Mouse (Mus musculus) limb, embryonic 10.5 days (tissue): Measurements from ENCODE around the gene Cpeb4. TPM values are rescaled to one million over a fixed set of nuclear protein-coding genes. Genes with fewer than 3 reads are reported as not detected.

Source experiments
- DNase-seq: peaks from one replicate; pipeline ENCODE4 v3.0.0-alpha.2; 2017; ENCODE audit warnings: low spot score
- H3K27ac ChIP-seq: fragments of 300-500 bp; sonication (generic); 2 replicates; pipeline ENCODE4 v1.5.1; 2016; ENCODE audit warnings: mild to moderate bottlenecking
- H3K27me3 ChIP-seq: fragments of 300-500 bp; sonication (generic); 2 replicates; pipeline ENCODE4 v1.6.1; 2016; ENCODE audit warnings: low read depth, mild to moderate bottlenecking; ENCODE audit not compliant: poor library complexity, severe bottlenecking
- H3K36me3 ChIP-seq: fragments of 300-500 bp; sonication (generic); 2 replicates; pipeline ENCODE4 v1.6.1; 2016; ENCODE audit warnings: mild to moderate bottlenecking, moderate library complexity
- H3K4me1 ChIP-seq: fragments of 300-500 bp; sonication (generic); 2 replicates; pipeline ENCODE4 v1.6.1; 2016
- H3K4me3 ChIP-seq: fragments of 300-500 bp; sonication (generic); 2 replicates; pipeline ENCODE4 v1.5.1; 2016; ENCODE audit warnings: mild to moderate bottlenecking, moderate library complexity
- H3K9me3 ChIP-seq: fragments of 300-500 bp; sonication (generic); replicated peaks from 2 replicates; pipeline ENCODE4 v1.6.1; 2016; ENCODE audit warnings: mild to moderate bottlenecking
- whole genome bisulfite sequencing: fragments of 180-500 bp; shearing (Covaris S2); methylation state at CpG from one replicate; pipeline ENCODE4 v1.1.7; 2016; 5-methylcytosine and 5-hydroxymethylcytosine counted together
- polyA plus RNA-seq: library from polyadenylated mRNA; unstranded; fragments of >200 nt; fragmentation: Nextera tagmentation; extraction: Ambion mirVana; gene quantifications from 2 replicates; pipeline ENCODE4 v1.2.1, GENCODE M21; 2016

Gene Cpeb4
- polyA plus RNA-seq, 1 experiment from 2014 or later: 1.7 TPM

DNA sequence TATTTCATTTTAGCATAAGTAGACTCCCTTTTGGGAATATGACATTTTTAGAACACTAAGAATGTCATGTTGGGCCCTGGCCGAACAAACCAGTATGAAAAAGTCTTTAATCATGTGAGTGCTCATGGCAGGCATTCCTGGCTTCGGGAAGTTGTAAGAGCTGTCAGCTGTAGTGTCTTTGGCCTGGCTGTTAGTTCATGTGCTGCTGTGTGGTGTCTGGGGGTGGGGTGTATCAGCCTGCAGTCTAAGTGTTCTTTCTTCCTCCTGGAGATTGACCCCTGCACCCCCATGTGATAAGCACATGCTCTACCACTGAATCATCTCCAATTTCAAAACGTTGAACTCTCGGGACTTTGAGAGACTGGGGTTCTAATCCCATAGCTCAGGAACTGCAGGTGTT lies 63.6 kb downstream of the Cpeb4 start:
- Histone ChIP-seq H3K27ac (no peak overlapping the region), H3K4me3 (no peak overlapping the region), H3K27me3 (no peaks in the 10 kb centered on the region), H3K36me3 (0 out of 2 replicates have a peak, but pooled peaks cover 3% of the 10 kb centered on the region), H3K9me3 (no peaks in the 10 kb centered on the region), H3K4me1 (peaks cover 7% of the 10 kb centered on the region)
- DNase-seq: no peak
- WGBS: 56% methylated on average over 4 of the region's 4 CpGs

DNA sequence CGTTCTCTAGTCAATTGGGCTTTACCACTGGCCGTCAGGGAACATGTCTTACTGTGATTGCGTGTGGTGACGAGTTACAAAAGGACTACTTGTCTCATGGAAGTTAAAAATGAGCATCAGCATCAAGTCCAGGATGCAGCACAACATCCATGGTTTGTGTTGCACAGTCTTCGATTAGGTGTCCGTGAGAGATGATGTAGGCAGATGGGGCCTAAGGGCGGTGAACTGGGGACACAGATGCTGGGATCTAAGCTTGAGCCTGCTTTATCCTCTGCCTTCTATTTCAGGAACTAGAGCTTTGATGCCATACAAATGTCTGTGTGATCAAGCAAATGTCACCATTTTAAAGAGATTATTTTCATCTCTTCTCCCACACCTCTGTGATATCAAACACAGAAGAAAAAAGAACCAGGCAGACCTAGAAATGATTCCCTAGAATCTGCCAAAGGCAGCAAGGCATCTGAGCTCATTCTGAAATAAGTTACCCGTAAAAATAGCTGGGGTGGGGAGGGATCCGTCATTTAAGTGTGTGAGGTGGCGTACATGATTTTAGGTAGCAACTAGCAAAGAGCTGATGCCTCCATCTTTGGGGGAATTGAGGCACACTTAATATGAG lies 65.0 kb downstream of the Cpeb4 start:
- no peak overlapping the region for H3K27ac ChIP-seq
- no peaks in the 10 kb centered on the region for H3K36me3 ChIP-seq
- H3K9me3 ChIP-seq: no peaks in the 10 kb centered on the region
- 86% methylated on average over 10 of the region's 10 CpGs for WGBS
- no peak for DNase-seq
- no peak overlapping the region for H3K4me3 ChIP-seq
- peaks cover 12% of the 10 kb centered on the region for H3K4me1 ChIP-seq
- H3K27me3 ChIP-seq: no peaks in the 10 kb centered on the region

DNA sequence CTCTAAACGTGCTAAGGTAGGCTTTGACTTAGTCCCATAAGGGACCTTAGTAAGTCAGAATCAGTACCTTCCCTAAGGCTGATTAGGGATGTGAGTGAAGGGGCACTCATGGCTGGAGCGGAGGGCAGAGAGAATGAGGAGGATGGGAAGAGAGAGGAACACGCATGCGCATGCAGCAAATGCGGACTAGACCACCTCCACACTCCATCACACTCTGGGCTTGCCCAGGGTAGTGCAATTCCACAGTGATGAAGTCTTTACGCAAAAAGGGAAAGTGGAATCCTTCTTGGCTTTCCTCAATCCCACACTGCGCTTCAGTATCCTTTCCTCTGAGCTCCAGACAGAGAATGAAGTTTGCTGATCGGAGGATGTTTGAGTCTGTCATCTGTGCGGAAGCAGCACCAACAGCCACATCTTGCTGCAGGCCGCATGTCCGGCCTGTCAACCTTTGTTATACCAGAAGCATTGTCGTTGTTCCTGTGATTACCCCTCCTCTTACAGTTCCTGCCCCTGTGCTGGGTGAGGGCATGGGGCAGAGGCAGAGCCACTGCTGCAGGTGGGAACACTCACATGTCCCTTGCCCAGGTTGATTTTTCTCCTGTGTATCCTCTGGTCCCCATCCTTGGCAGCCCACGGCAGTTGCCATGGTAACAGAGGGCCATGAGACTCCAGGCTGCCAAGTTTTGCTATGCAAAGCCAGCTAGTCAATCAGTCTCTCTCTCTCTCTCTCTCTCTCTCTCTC lies 69.1 kb downstream of the Cpeb4 start:
- H3K27ac ChIP-seq: no peak overlapping the region; the same call in 1 of the 2 replicates
- H3K9me3 ChIP-seq: no peaks in the 10 kb centered on the region
- no peaks in the 10 kb centered on the region for H3K36me3 ChIP-seq
- no peaks in the 10 kb centered on the region for H3K27me3 ChIP-seq
- no peak for DNase-seq
- H3K4me1 ChIP-seq: peaks cover 5% of the 10 kb centered on the region; the same call in 1 of the 2 replicates
- no peak overlapping the region for H3K4me3 ChIP-seq
- 82% methylated on average over 13 of the region's 13 CpGs for WGBS

DNA sequence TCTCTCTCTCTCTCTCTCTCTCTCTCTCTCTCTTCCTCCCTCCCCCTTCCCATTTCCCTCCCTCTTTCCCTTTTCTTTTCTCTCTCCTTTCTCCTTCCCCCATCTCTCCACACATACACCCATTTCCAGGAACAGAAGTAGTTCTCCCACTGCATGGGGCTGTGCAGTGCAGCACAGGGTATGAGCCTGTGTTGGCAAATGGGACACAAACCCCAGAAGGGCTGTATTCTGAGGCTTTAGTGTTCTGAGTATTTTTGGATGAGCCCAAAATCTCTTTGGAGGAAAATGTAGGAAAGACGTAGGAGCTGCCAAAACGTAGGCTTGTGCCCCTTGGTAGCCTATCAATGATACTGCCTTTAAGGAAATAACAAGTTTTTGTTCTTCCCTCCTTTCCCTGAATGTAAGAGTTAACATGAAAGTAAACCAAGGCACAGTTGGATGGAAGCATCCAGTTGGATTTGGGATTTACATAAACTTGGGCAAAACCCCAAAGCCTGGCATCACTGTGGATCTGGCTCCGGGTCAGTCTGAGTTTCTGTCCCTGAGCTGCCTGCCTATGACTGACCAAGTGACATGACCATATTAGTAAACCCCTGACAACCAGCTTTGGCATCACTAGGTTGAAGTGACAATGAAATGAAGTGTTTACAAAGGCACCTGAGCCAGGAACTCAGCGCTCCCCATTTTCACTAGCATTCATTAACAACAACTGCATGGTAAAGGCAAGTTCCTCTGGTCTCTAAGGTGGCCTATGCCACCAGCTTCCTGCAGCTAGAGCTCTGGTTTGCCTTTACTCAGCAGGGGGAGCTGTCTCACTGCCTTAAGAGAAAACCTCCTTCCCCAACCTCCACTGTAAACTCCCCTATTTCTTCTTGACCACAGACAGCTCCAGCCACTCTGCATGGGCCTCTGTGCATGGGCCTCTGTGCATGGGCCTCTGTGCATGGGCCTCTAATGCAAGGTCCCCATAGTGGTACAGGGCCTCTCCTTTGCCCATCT lies 69.9 kb downstream of the Cpeb4 start:
- Histone ChIP-seq H3K4me1 (peaks cover 5% of the 10 kb centered on the region; the same call in 1 of the 2 replicates), H3K36me3 (no peaks in the 10 kb centered on the region), H3K4me3 (no peak overlapping the region), H3K27ac (no peak overlapping the region), H3K27me3 (no peaks in the 10 kb centered on the region), H3K9me3 (no peaks in the 10 kb centered on the region)
- 82% methylated on average over 4 of the region's 4 CpGs for WGBS
- DNase-seq: no peak

DNA sequence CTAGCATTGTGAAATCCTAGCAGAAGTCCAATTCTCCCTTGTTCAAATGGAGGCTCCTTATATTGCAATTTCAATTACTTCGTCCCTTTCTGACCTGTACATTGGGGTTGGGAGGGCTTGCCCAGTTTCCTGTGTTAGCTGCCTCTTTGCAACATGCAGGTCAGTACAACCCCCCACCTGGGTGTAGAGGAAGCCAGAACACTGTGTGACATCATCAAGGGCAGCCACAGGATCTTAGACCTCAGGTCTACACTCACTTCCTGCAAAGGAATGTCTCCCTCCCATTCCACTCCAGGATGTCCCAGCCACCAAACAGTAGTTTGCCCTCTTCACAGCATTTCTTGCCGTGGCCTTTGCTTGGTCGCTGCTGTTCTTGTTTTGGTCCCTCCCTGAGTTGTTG lies 73.5 kb downstream of the Cpeb4 start:
- Histone ChIP-seq H3K27ac (no peak overlapping the region), H3K4me3 (no peak overlapping the region), H3K9me3 (no peaks in the 10 kb centered on the region), H3K4me1 (peaks cover 14% of the 10 kb centered on the region), H3K27me3 (peaks cover 5% of the 10 kb centered on the region), H3K36me3 (no peaks in the 10 kb centered on the region)
- DNase-seq: no peak
- WGBS: 83% methylated on average over 3 of the region's 3 CpGs

- no peak for DNase-seq
- Histone ChIP-seq H3K9me3 (no peaks in the 10 kb centered on the region), H3K27ac (peak overlapping the region; percentile 42; the same call in 1 of the 2 replicates), H3K4me1 (peaks cover 8% of the 10 kb centered on the region), H3K36me3 (no peaks in the 10 kb centered on the region), H3K27me3 (peaks cover 26% of the 10 kb centered on the region), H3K4me3 (peak overlapping the region; percentile 51)
- WGBS: 15% methylated on average over 15 of the region's 15 CpGs
Observed at GRCm38 (mm10) chr11:31948462-31949330, 76.7 kb downstream of the Cpeb4 start.

DNA sequence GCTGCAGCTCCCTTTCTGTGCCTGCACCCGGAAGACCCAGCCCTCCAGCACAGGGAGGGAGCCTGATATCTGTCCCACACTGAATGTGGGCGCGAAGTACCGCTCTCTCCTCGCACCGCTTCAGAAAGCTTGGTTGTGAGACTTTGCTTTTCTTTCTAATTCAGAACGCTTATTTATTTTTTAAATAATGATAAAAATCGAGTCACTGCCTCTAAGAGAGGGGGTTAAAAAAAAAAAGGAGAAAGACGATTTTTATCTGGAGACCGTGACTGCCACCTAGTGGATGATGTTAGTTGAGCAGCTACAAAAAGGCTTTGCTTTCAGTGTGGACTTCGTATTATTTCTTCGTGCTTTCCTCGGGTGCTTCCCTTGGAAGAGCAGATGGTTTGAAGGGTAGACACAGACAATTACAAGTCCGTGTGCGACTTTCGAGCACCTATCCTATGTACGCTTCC lies 77.3 kb downstream of the Cpeb4 start:
- peaks cover 8% of the 10 kb centered on the region for H3K4me1 ChIP-seq
- peak; percentile 65 for DNase-seq
- H3K27ac ChIP-seq: peak overlapping the region; percentile 42; the same call in 1 of the 2 replicates
- H3K36me3 ChIP-seq: no peaks in the 10 kb centered on the region
- peak overlapping the region; percentile 51 for H3K4me3 ChIP-seq
- 2% methylated on average over 17 of the region's 17 CpGs for WGBS
- peaks cover 26% of the 10 kb centered on the region for H3K27me3 ChIP-seq
- H3K9me3 ChIP-seq: no peaks in the 10 kb centered on the region

GRCm38 (mm10) chr11:31960071-31960470 lies 88.1 kb downstream of the Cpeb4 start:
- Histone ChIP-seq H3K9me3 (no peaks in the 10 kb centered on the region), H3K27ac (no peak overlapping the region), H3K4me3 (no peak overlapping the region), H3K27me3 (0 out of 2 replicates have a peak, but pooled peaks cover 3% of the 10 kb centered on the region), H3K36me3 (no peaks in the 10 kb centered on the region), H3K4me1 (no peaks in the 10 kb centered on the region)
- no peak for DNase-seq

- H3K4me3 ChIP-seq: no peak overlapping the region
- H3K9me3 ChIP-seq: no peaks in the 10 kb centered on the region
- no peak for DNase-seq
- H3K27ac ChIP-seq: no peak overlapping the region
- 92% methylated on average over 1 of the region's 1 CpGs for WGBS
- peaks cover 16% of the 10 kb centered on the region; the same call in 1 of the 2 replicates for H3K27me3 ChIP-seq
- H3K36me3 ChIP-seq: no peaks in the 10 kb centered on the region
- peaks cover 10% of the 10 kb centered on the region for H3K4me1 ChIP-seq
Observed at GRCm38 (mm10) chr11:31963993-31964392, 92.0 kb downstream of the Cpeb4 start.

DNA sequence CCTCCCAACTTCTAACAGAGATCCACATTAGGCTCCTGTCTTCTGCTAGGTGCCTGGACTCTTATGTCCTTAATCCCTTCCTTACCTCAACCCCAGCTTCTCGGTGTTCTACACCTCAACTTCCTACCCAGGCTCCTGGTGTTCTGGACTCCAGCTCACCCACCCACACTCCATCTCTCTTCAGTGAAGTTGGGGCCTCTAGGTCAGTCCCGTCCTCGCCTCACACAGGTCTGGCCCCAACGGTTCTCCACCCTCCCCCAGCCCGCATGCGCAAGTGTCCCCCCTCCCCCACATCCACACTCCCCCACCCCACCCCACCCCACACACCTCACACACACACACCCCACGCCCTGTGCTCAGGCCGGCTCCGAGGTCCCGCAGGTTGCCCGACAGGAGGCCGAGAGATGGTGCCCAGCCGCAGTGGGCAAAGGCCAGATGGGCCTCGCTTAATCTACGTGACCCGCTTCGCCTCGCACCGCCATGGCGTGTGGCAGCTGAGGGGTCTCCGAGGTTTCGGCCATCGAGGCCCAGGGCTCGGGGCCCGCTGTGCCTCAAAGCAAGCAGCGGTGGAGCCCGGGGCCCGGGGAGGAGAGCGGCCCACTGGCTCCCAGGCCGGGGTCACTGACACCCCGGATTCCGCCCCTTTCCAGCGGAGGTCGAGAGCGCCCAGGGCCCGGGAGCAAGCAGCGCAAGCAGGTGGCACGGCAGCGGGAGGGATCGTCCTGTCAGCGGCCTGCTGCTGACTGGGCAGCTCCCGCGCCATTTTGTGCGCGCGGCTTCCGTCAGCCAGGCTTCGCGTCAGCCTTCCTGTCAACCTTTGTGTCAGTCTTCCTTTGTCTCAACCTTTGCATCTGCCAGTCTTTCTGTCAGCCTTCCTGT lies 93.5 kb downstream of the Cpeb4 start, which contains the start of gene 4930524B15Rik:
Gene 4930524B15Rik (plus strand): TSS at position 337 of the 879 bp plus-strand sequence.
- H3K4me3 ChIP-seq: peak within 1 kb of the TSS; percentile 51
- H3K4me1 ChIP-seq: peaks cover 10% of the 10 kb centered on the region
- H3K27ac ChIP-seq: peak within 1 kb of the TSS; percentile 82
- H3K9me3 ChIP-seq: no peaks in the 10 kb centered on the region
- 37% methylated on average over 49 of the region's 49 CpGs for WGBS
- peaks cover 16% of the 10 kb centered on the region; the same call in 1 of the 2 replicates for H3K27me3 ChIP-seq
- DNase-seq: peak; percentile 62
- no peaks in the 10 kb centered on the region for H3K36me3 ChIP-seq

- 90% methylated on average over 4 of the region's 4 CpGs for WGBS
- Histone ChIP-seq H3K4me3 (no peak overlapping the region), H3K4me1 (no peaks in the 10 kb centered on the region), H3K27ac (no peak overlapping the region), H3K27me3 (no peaks in the 10 kb centered on the region), H3K9me3 (no peaks in the 10 kb centered on the region), H3K36me3 (no peaks in the 10 kb centered on the region)
- no peak for DNase-seq
Observed at GRCm38 (mm10) chr11:31974132-31974531, 102.1 kb downstream of the Cpeb4 start.
